Mouse (Mus musculus): Measurements from ENCODE around the gene Wdr93. TPM values are rescaled to one million over a fixed set of nuclear protein-coding genes. Genes with fewer than 3 reads are reported as not detected.
A peak's percentile ranks its signal among the peaks of the same experiment; 100 is the strongest.

The Wdr93 gene
- 0.19 and 0.35 TPM in 2 replicates for polyA plus RNA-seq (2016; fragmentation: Nextera tagmentation; extraction: Ambion mirVana)

GRCm38 (mm10) chr7:79742659-79743536 is at the start of gene Wdr93, which contains the start of gene Pex11a:
Gene Wdr93, plus strand, starts transcription at chr7:79743163.
Gene Pex11a, minus strand, starts transcription at chr7:79743131.
- Histone ChIP-seq H3K27me3 (ENCODE audit: low read depth, poor library complexity, severe bottlenecking) (no peaks in the 10 kb centered on the region), H3K4me1 (peaks cover 15% of the 10 kb centered on the region), H3K27ac (peak within 1 kb of the TSS; percentile 78), H3K4me3 (peak within 1 kb of the TSS; percentile 88), H3K9me3 (replicated peaks) (no peaks in the 10 kb centered on the region), H3K36me3 (peaks cover under 1% of the 10 kb centered on the region; the same call in 1 of the 2 replicates)
- 3% methylated on average over 46 of the region's 46 CpGs for WGBS
- DNase-seq (ENCODE audit: low spot score) = peak; percentile 87

- Histone ChIP-seq H3K4me3 (no peak overlapping the region), H3K9me3 (replicated peaks) (no peaks in the 10 kb centered on the region), H3K27ac (no peak overlapping the region), H3K4me1 (no peaks in the 10 kb centered on the region), H3K27me3 (ENCODE audit: low read depth, poor library complexity, severe bottlenecking) (no peaks in the 10 kb centered on the region), H3K36me3 (peaks cover 100% of the 10 kb centered on the region)
- no peak for DNase-seq (ENCODE audit: low spot score)
- 89% methylated on average over 8 of the region's 8 CpGs for WGBS
Measured at GRCm38 (mm10) chr7:79696495-79696894, 46.5 kb upstream of the Wdr93 start.

- Histone ChIP-seq H3K4me1 (no peaks in the 10 kb centered on the region), H3K9me3 (replicated peaks) (no peaks in the 10 kb centered on the region), H3K27me3 (ENCODE audit: low read depth, poor library complexity, severe bottlenecking) (no peaks in the 10 kb centered on the region), H3K27ac (no peak overlapping the region), H3K4me3 (no peak overlapping the region), H3K36me3 (peaks cover 99% of the 10 kb centered on the region)
- WGBS = 82% methylated on average over 16 of the region's 16 CpGs
- DNase-seq (ENCODE audit: low spot score) = no peak
Measured at GRCm38 (mm10) chr7:79702755-79703154, 40.2 kb upstream of the Wdr93 start.

GRCm38 (mm10) chr7:79705210-79705609 is 37.8 kb upstream of the Wdr93 start:
- DNase-seq (ENCODE audit: low spot score) = no peak
- WGBS = 91% methylated on average over 5 of the region's 5 CpGs
- Histone ChIP-seq H3K27ac (no peak overlapping the region), H3K4me1 (peaks cover 5% of the 10 kb centered on the region), H3K36me3 (peaks cover 88% of the 10 kb centered on the region), H3K9me3 (replicated peaks) (no peaks in the 10 kb centered on the region), H3K4me3 (no peak overlapping the region), H3K27me3 (ENCODE audit: low read depth, poor library complexity, severe bottlenecking) (peaks cover 20% of the 10 kb centered on the region)

GRCm38 (mm10) chr7:79710130-79710607 is 32.8 kb upstream of the Wdr93 start:
- no peaks in the 10 kb centered on the region for H3K9me3 ChIP-seq (replicated peaks)
- peaks cover 38% of the 10 kb centered on the region for H3K27me3 ChIP-seq (ENCODE audit: low read depth, poor library complexity, severe bottlenecking)
- H3K4me3 ChIP-seq = peak overlapping the region; percentile 54
- DNase-seq (ENCODE audit: low spot score) = peak; percentile 79
- H3K27ac ChIP-seq = peak overlapping the region; percentile 50; the same call in 1 of the 2 replicates
- WGBS = 2% methylated on average over 55 of the region's 55 CpGs
- H3K4me1 ChIP-seq = peaks cover 18% of the 10 kb centered on the region
- H3K36me3 ChIP-seq = peaks cover 54% of the 10 kb centered on the region

- WGBS = 26% methylated on average over 17 of the region's 17 CpGs
- Histone ChIP-seq H3K4me1 (peaks cover 24% of the 10 kb centered on the region), H3K27me3 (ENCODE audit: low read depth, poor library complexity, severe bottlenecking) (peaks cover 38% of the 10 kb centered on the region), H3K9me3 (replicated peaks) (no peaks in the 10 kb centered on the region), H3K27ac (no peak overlapping the region), H3K4me3 (peak overlapping the region; percentile 54), H3K36me3 (peaks cover 47% of the 10 kb centered on the region)
- DNase-seq (ENCODE audit: low spot score) = no peak
Measured at GRCm38 (mm10) chr7:79710831-79711230, 32.1 kb upstream of the Wdr93 start.

GRCm38 (mm10) chr7:79715187-79715981 is 27.6 kb upstream of the Wdr93 start, which contains the start of gene Kif7:
Gene Kif7, minus strand, starts transcription at chr7:79715720.
- under 1% methylated on average over 40 of the region's 55 CpGs for WGBS

GRCm38 (mm10) chr7:79721386-79721977 is 21.5 kb upstream of the Wdr93 start:
- H3K27me3 ChIP-seq (ENCODE audit: low read depth, poor library complexity, severe bottlenecking) = peaks cover 63% of the 10 kb centered on the region
- no peaks in the 10 kb centered on the region for H3K36me3 ChIP-seq
- WGBS = under 1% methylated on average over 48 of the region's 48 CpGs
- H3K27ac ChIP-seq = peak overlapping the region; percentile 82
- H3K9me3 ChIP-seq (replicated peaks) = no peaks in the 10 kb centered on the region
- H3K4me1 ChIP-seq = peaks cover 13% of the 10 kb centered on the region
- peak; percentile 75 for DNase-seq (ENCODE audit: low spot score)
- H3K4me3 ChIP-seq = peak overlapping the region; percentile 73

More at GRCm38 (mm10) chr7:79715187-79715981, 27.6 kb upstream of the Wdr93 start, which contains the start of gene Kif7:
- peak; percentile 94 for DNase-seq (ENCODE audit: low spot score)
- Histone ChIP-seq H3K27ac (peak within 1 kb of the TSS; percentile 87), H3K27me3 (ENCODE audit: low read depth, poor library complexity, severe bottlenecking) (peaks cover 32% of the 10 kb centered on the region), H3K36me3 (peaks cover 14% of the 10 kb centered on the region), H3K4me1 (peaks cover 22% of the 10 kb centered on the region), H3K9me3 (replicated peaks) (no peaks in the 10 kb centered on the region), H3K4me3 (peak within 1 kb of the TSS; percentile 92)

GRCm38 (mm10) chr7:79727091-79727490 is 15.9 kb upstream of the Wdr93 start:
- no peaks in the 10 kb centered on the region for H3K9me3 ChIP-seq (replicated peaks)
- no peak overlapping the region for H3K4me3 ChIP-seq
- peaks cover 66% of the 10 kb centered on the region for H3K27me3 ChIP-seq (ENCODE audit: low read depth, poor library complexity, severe bottlenecking)
- no peaks in the 10 kb centered on the region for H3K36me3 ChIP-seq
- H3K4me1 ChIP-seq = peaks cover 6% of the 10 kb centered on the region
- no peak overlapping the region for H3K27ac ChIP-seq
- peak; percentile 65 for DNase-seq (ENCODE audit: low spot score)
- 20% methylated on average over 2 of the region's 2 CpGs for WGBS

- 29% methylated on average over 6 of the region's 6 CpGs for WGBS
- peaks cover 5% of the 10 kb centered on the region; the same call in 1 of the 2 replicates for H3K4me1 ChIP-seq
Measured at GRCm38 (mm10) chr7:79728219-79728618, 14.7 kb upstream of the Wdr93 start.

GRCm38 (mm10) chr7:79729169-79729568 is 13.8 kb upstream of the Wdr93 start:
- H3K9me3 ChIP-seq (replicated peaks) = no peaks in the 10 kb centered on the region
- WGBS = 11% methylated on average over 8 of the region's 8 CpGs
- no peak overlapping the region for H3K4me3 ChIP-seq
- H3K27me3 ChIP-seq (ENCODE audit: low read depth, poor library complexity, severe bottlenecking) = peaks cover 48% of the 10 kb centered on the region
- DNase-seq (ENCODE audit: low spot score) = peak; percentile 86
- H3K4me1 ChIP-seq = peaks cover 5% of the 10 kb centered on the region; the same call in 1 of the 2 replicates
- H3K36me3 ChIP-seq = no peaks in the 10 kb centered on the region
- no peak overlapping the region for H3K27ac ChIP-seq

More at GRCm38 (mm10) chr7:79728219-79728618, 14.7 kb upstream of the Wdr93 start:
- peaks cover 55% of the 10 kb centered on the region for H3K27me3 ChIP-seq (ENCODE audit: low read depth, poor library complexity, severe bottlenecking)
- peak; percentile 77 for DNase-seq (ENCODE audit: low spot score)
- H3K27ac ChIP-seq = no peak overlapping the region
- no peaks in the 10 kb centered on the region for H3K9me3 ChIP-seq (replicated peaks)
- no peak overlapping the region for H3K4me3 ChIP-seq
- H3K36me3 ChIP-seq = no peaks in the 10 kb centered on the region

- Histone ChIP-seq H3K4me1 (peaks cover 5% of the 10 kb centered on the region; the same call in 1 of the 2 replicates), H3K27ac (no peak overlapping the region), H3K27me3 (ENCODE audit: low read depth, poor library complexity, severe bottlenecking) (peaks cover 48% of the 10 kb centered on the region), H3K4me3 (no peak overlapping the region), H3K36me3 (no peaks in the 10 kb centered on the region), H3K9me3 (replicated peaks) (no peaks in the 10 kb centered on the region)
- WGBS = 69% methylated on average over 11 of the region's 11 CpGs
- no peak for DNase-seq (ENCODE audit: low spot score)
Measured at GRCm38 (mm10) chr7:79729743-79730370, 13.1 kb upstream of the Wdr93 start.
